19 mouse cellular contexts compared by ENCODE assay signal in genomic region chr14:103621207-103621606, GRCm38 (mm10). TPM values are rescaled to one million over a fixed set of nuclear protein-coding genes. Genes with fewer than 3 reads are reported as not detected.
DNase-seq lines count a peak whose midpoint lies in the region; ATAC-seq lines count a peak whose summit lies in the region.
"Had no signal": no experiment of that assay in that cellular context is flagged by ENCODE, and none has a peak within 500 bp of the region (broad histone marks: within the 10 kb centered on the region; RNA-seq: fewer than 3 reads in every experiment).

No protein-coding gene starts in this region.

- ATAC-seq in CD4-positive, CD25-positive, alpha-beta regulatory T cell, adult 4 months: peak; percentile 45
- ATAC-seq: forebrain, embryonic 14.5 days; intestine, embryonic 16.5 days; Patski had no signal

- DNase-seq in A20 (ENCODE audit: low read depth, low spot score): peak; percentile 24
- DNase-seq in induced T-regulatory cell, adult 2 months (ENCODE audit: low read depth): peak; percentile 60
- no peak for DNase-seq in heart, adult 18-20 months
- DNase-seq in right cerebral cortex, postnatal 10 days (ENCODE audit: low spot score in 2 of 2): no peak
- DNase-seq in layer of hippocampus, postnatal 14 days (ENCODE audit: low spot score in 2 of 2): no peak
- DNase-seq: adrenal gland, adult 8-10 months; adrenal gland, postnatal 36 days; cerebellum, adult 2 months; cerebellum, adult 9-11 months; cerebellum, postnatal 25 days; gastrocnemius, postnatal 25 days; kidney, adult 18-20 months; kidney, adult 9 months had no signal

RNA-seq across cellular contexts. Expression of gene Slain1, which starts 28.8 kb away (rescaled TPM):
- polyA plus RNA-seq in CD4-positive, CD25-positive, alpha-beta regulatory T cell, adult 4 months (2017; shearing (Covaris generic)): 10 to 100 TPM; 10.2 to 20.0 TPM
- 1 to 10 TPM in 1 of 2 experiments, under 1 TPM in 1; 0.15 to 1.2 TPM for total RNA-seq in heart, adult 18-20 months (2021)
- total RNA-seq in layer of hippocampus, postnatal 14 days (2021): 10 to 100 TPM; 54.8 to 55.4 TPM
- total RNA-seq: gastrocnemius, adult 8-10 months; gastrocnemius, postnatal 25 days had no signal
- polyA plus RNA-seq: G1E had no signal

Comparison
In these comparisons a context has a peak if more than half of its experiments do, and no peak if none do; other contexts are left out.
1. DNase-seq: peak in A20 (single experiment) and induced T-regulatory cell, adult 2 months (single experiment); none in heart, adult 18-20 months (0 of 2), right cerebral cortex, postnatal 10 days (0 of 2) and layer of hippocampus, postnatal 14 days (0 of 2).
2. RNA of gene Slain1, which starts 28.8 kb away (total RNA-seq): 54.8 to 55.4 TPM in layer of hippocampus, postnatal 14 days; 0.15 to 1.2 TPM in heart, adult 18-20 months; every median in the first group is over 10 times any median in the second.